Mouse (Mus musculus) left cerebral cortex, postnatal 25 days (tissue): ENCODE measurements around the gene S100b. TPM values are rescaled to one million over a fixed set of nuclear protein-coding genes. Genes with fewer than 3 reads are reported as not detected.

Experiments
- DNase-seq, 2 experiments: peaks; one replicate each; pipeline ENCODE4 v3.0.0; 2022; ENCODE audit warnings: low spot score in 2 of 2, mixed read lengths in 1 of 2
- intact Hi-C: fragments of 180-260 bp; cut with DNase I; formaldehyde crosslinking; loops from one replicate; pipeline ENCODE4 v1.15.1; 2025
- microRNA-seq, 2 experiments: library from miRNA; unstranded; fragments of <30 nt; microRNA quantifications; one replicate each; pipeline ENCODE4 v1.2.0; 2022
- total RNA-seq, 2 experiments: library from RNA; stranded (reverse); gene quantifications; 2 replicates each; pipeline ENCODE4 v1.2.3; 2021

Gene S100b
- total RNA-seq, 2 experiments from 2014 or later, result 135 to 140 TPM

DNA sequence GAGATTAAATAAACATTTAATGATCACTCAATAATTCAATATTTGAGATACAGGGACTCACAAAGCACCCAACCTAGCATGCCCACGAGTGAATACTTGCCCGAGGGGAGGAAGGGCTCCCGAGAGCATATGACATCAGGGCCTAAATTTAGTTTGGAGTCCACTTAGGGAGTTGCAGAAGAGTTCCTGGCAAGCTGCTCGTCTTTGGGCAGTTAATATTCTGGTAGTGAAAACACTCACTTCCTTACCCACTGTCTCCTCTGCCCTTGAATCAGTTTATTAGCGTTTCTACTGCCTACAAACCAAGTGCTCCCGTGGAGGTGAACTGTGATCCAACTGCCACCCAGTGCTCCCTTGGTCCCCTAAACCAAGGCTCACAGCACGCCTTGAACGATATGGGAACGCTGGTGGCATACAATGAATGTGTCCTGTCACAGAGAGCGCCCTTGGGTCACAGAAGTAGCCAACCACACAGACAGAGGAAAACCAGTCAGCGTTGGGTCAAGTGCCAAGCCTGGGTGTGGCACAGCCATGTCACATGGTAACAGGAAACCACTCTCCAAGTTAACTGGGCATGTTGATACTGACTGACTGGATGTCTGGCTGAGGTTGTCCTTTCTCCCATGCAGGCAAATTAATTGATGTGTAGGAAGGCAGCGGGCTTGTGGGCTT lies 4.2 kb downstream of the S100b start:
- intact Hi-C loops, result no loop called here
- no peak for DNase-seq

DNA sequence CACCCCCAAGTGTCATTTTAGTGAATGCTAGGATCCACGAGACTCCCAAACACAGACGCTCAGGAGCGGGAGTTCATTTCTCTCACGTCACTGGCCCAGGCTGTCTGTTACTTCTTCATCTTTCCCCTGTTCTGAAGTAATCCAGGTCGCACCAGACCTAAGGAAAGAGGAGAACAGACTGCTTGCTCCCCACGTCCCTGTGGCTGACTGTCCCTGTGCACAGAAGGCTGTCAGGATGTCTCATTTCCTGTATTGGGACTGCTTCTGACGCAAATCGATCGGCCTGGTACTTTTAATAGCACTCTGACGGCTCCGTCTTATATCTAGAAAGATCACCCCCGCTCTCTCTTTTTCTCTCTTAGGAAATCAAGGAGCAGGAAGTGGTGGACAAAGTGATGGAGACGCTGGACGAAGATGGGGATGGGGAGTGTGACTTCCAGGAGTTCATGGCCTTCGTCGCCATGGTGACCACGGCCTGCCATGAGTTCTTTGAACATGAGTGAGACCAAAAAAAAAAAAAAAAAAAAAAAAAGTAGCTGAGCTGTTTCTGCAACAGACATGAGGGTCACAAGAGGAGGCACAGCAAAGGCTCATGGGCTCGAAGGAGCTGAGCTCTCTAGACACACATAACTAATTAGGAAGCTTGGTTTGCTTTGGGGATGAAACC lies 6.0 kb downstream of the S100b start:
- intact Hi-C loops, result no loop called here
- DNase-seq, result peak in 1 of 2 experiments; percentile 54

DNA sequence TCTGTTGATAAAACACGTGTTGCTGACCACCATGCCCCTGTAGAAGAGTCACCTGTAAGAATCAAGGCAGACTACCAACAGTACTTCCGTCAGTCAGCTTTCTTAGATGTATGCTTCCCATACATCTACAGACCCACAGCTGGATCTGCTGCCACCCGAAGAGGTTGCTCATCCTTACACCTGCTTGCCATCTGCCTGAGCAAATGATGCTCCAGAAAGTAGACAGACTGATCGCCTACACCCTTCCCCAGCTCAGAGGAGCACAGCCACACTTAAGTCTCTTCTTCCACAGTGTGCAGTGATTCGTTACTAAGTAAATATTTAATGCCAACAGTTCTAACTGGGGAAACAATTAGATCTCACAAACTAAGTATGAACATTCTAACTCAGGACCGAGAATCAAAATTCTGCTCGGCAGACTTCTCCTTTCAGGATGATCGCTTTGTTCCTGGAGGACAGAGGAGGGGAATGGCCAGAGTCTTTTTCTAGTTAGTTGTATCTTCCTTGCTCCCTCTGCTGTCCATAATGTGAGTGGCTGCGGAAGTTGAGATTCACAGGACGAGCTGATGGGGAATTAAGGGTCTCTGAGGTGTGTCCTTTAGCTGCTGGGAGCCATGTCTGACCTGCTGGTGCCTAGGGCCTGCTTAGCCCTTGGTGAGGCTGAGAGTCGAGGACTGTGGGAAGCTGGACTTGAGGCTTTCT lies 6.9 kb downstream of the S100b start:
- DNase-seq, result peak; percentile 40 to 58
- intact Hi-C loops, result no loop called here

DNA sequence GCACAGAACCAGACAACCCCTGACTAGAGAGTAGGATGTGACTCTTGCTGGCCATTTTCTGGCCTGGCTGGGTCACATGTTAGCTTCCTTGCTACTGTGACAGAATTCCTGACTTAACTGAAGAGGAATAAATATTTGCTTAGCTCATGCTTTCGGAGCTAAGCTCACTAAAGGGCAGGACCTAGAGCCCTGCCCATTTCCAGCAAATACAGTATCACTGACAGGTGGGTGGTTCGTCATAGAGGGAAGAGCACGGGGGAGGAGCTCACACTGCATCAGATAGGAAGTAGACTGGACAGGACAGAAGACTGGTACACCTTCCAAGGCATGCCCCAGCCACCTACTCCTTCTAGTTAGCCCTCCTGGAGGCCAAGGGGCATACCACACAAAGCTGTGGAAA lies 7.8 kb downstream of the S100b start:
- intact Hi-C loops, result no loop called here
- DNase-seq, result no peak

DNA sequence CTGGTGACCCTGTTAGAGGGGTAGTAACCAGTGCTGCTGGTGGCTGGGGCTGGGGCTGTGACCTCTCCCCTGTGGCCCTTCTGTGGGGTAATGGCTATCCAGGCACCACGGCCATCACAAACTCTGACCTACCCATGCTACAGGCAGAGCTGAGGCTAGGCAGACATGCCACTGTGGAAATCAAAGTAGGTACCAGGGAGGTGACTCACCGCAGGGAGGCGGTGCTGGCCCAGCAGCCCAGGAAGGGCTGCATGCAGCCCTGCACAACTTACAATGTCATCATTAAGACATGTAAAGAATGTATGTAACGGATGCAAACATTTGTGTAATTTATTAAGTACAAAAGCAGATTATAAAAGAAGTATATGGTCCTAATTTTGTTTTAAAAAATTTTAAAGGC lies 8.8 kb downstream of the S100b start:
- intact Hi-C loops, result no loop called here
- DNase-seq, result no peak

DNA sequence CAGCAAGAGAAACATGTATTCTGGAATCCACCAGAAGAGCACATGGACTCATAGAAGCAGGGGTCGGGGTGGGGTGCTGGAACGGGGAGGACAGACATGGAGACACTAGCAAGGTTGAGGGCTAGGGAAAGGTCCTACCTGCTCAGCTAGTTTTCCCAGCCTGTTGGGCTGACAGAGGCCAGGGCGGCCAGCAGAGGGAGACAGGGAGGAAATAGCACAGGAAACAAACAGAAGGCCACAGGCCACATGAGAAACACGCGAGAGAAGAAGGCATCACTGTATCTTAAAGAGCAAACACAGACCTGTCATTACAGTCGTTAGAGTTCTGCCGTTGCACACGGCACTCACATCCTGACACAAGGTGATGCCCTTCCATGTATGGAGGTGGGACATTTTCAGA lies 17.6 kb downstream of the S100b start:
- intact Hi-C loops, result no loop called here
- DNase-seq, result no peak

DNA sequence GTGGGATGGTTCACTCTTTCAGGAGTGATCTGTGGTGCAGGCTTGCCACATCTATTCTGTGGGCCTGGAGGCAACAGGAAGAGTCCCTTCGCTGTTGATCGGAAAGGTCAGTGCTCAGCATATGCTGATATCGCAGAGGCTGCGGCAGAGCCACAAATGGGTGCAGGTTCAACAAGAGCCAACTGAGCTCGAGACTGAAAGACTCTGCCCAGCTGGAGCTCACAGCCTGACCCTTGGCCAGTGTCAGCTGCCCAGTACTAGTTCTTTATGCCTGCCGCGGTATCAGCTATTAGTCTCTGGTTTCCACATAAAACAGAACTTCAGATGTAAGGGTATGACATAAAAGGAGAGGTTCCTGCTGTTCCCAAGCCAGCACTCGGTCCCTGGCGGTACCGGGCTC lies 21.6 kb downstream of the S100b start:
- DNase-seq, result no peak
- intact Hi-C loops, result no loop called here

DNA sequence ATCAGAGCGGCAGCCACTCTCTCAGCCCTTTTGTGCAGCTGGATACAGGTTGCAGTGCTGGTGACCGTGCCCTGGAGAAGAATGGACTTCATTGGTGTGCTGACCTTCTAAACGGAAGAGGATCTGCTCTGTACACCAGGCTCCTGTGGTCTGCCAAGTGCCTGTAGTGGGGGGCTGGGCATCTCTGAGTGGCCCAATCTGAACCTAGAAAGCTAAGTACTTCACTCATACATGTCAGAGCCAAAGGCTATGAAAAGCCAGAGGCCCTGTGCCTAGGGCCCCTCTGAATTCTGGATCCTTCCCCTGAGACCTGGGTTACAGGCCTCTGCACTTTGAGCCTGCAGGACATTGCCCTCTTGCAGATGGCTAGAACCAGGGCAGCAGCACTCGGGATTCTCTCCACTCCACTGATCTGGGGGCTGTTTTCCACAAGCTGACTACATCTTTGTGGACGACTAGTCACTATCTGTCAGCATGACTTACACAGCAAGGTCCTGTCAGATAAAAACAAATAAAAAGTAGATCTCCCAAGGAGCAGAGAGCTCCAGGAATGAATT lies 25.0 kb downstream of the S100b start:
- intact Hi-C loops, result no loop called here

DNA sequence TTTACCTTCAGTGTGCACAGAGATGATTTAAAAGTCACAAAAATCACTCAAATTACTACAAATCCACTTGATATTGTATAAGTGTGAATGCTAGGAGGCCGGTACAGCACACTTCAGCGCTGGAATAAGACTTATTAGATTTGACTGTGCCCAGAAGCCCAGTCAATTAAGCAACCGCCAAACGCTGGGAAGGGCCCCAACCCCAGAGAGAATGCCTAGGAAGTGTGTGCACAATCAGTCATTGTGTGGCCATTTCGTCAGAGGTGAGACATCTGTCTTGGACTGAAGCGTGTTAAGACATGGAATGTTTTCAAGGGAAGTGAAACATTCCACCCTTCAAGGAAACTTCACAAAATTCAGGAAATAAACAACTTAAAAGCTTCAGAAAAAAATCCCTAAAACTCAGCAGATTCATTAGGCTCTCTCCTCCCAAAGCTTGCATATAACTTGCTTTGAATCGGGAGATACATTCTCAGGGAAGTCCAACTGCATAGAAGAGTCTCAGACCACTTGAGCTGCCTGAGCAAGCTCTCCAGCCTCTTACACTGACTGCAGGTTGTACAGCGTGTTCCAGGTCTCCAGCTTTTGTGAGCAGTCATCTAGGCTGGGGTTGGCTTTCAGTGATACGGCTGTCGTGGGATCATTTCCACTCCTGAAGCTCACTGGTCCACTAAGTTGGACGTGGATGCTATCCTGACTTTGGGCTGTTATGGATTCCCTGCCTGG lies 34.8 kb downstream of the S100b start:
- DNase-seq, result no peak
- intact Hi-C loops, result no loop called here

More for the DNA sequence above, 25.0 kb downstream of the S100b start:
- DNase-seq, result no peak

DNA sequence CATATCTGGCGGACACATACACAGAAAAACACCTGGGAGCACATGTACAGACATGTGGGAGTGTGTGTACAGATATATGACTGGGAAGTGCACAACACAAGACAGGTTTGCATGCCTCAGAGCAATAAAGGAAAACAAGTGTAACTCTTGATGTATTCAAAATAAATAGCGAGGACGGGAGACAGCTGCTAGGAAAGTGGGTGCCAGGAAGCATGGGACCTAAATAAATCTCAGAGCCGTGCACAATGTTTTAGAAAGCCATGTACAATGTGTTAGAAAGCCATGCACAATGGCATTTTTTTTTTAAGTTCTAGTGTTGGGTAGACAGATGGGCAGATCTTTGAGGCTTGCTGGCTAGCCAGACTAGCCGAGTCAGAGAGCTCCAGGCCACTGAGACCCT lies 35.4 kb downstream of the S100b start:
- intact Hi-C loops, result no loop called here
- DNase-seq, result peak in 1 of 2 experiments; percentile 67

DNA sequence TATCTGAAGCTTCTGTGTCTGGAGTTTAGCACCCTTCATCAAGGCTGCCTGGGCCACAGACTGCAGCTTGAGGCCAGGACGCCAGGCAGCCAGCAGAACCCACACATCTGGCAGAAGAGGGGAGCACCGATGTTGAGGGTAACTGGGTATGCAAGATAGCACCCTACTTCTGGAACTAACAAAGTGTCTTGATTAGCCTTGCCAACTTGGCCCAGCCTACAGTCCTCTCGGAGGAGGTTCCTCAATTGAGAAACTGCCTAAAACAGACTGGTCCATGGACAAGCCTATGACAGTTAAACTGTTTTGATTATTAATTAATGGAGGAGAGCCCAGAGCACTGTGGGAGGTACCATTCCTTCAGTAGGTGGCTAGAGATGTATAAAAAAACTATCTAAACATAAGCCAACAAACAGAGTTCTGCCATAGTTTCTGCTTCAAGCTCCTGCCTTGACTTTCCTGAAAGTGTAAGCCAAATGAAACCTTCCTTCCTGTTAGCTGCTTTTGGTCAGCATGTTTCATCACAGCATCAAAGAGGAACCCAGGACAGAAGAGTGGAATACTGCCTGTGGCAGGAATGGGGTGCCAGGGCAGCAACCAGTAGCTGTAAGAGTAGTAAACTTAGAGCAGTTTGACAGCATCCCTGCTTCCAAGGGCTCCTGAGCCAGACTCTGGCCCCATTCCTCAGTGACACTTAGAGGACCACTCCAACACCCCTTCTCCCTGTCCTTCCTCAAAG lies 36.5 kb downstream of the S100b start:
- intact Hi-C loops, result no loop called here

DNA sequence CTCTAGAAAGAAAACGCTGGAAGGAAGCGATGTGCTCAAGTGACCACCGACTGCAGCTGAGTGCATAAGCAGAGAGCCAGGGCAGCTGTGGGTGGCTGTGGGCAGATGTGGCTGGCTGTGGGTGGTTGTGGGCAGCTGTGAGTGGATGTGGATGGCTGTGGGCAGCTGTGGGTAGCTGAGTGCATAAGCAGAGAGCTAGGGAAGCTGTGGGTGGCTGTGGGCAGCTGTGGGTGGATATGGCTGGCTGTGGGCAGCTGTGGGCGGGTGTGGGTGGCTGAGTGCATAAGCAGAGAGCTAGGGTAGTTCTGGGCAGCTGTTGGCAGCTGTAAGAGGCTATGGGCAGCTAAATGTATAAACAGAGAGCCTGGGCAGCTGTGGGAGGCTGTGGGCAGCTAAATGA lies 39.6 kb downstream of the S100b start:
- intact Hi-C loops, result no loop called here
- no peak for DNase-seq

More for the DNA sequence above, 36.5 kb downstream of the S100b start:
- no peak for DNase-seq

DNA sequence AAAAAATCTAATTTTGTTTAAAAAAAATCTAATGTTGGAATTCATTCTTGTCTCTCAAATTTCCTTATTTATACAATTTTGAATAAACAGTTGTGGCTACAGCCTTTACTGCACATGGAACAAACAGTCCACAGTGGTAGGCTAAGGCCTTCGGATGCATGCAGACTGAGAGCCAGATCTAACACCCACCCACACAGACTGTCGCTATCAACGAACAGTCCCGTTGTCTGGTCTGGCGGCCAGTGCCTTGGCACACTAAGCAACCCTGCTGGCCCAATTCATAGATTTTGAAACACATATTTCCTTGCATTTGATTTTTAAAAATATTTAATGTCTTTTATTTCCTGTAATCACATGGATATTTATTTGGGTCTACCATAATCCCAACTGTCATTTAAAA lies 46.5 kb downstream of the S100b start:
- DNase-seq, result no peak
- intact Hi-C loops, result no loop called here

DNA sequence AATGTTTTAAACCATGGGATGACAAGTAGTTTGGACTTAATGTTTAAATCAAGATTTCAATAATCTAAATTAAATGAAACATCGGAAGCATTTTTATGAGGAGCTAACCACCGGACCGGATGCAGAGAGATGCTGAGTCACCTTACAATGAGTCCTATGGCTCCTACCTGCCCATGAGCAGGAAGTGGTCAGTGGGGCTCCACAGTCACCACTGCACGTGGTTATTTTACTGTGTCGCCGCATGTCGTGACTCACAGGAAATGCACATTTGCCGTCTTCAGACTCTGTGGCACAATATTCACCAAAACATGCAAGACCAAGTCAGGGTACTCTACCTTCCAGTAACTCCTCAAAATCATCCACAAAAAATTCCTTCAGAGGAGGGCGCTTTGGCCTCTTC lies 53.1 kb downstream of the S100b start:
- intact Hi-C loops, result no loop called here
- DNase-seq, result no peak

Small RNA genes within 50 kb of the gene (microRNA-seq; reads per million reads assigned to microRNA genes)
- 0 reads per million in 2 experiments for gene Mir678

Other genes with a start within 250 kb of the S100b start
- 10 to 100 TPM; 13.3 to 16.9 TPM for gene Zfp280b, start 221.2 kb upstream of the S100b start, total RNA-seq
- not detected for gene Slc5a4b, start 142.9 kb upstream of the S100b start, total RNA-seq
- not detected for gene Slc5a4a, start 106.4 kb upstream of the S100b start, total RNA-seq
- gene Prmt2, start 16.0 kb upstream of the S100b start, total RNA-seq, result 10 to 100 TPM; 54.8 to 61.6 TPM
- 10 to 100 TPM; 52.7 to 57.4 TPM for gene Dip2a, start 91.4 kb downstream of the S100b start, total RNA-seq
- not detected for gene AC141477.1, start 186.6 kb downstream of the S100b start, total RNA-seq
- 10 to 100 TPM; 20.0 to 20.3 TPM for gene Pcnt, start 188.9 kb downstream of the S100b start, total RNA-seq
- gene 2610028H24Rik, start 195.2 kb downstream of the S100b start, total RNA-seq, result not detected
- gene Mcm3ap, start 215.1 kb downstream of the S100b start, total RNA-seq, result 10 to 100 TPM; 51.1 to 56.9 TPM
- 1 to 10 TPM; 3.8 to 4.4 TPM for gene Ybey, start 215.3 kb downstream of the S100b start, total RNA-seq